Mouse (Mus musculus): ENCODE measurements around the gene Per1.

DNA sequence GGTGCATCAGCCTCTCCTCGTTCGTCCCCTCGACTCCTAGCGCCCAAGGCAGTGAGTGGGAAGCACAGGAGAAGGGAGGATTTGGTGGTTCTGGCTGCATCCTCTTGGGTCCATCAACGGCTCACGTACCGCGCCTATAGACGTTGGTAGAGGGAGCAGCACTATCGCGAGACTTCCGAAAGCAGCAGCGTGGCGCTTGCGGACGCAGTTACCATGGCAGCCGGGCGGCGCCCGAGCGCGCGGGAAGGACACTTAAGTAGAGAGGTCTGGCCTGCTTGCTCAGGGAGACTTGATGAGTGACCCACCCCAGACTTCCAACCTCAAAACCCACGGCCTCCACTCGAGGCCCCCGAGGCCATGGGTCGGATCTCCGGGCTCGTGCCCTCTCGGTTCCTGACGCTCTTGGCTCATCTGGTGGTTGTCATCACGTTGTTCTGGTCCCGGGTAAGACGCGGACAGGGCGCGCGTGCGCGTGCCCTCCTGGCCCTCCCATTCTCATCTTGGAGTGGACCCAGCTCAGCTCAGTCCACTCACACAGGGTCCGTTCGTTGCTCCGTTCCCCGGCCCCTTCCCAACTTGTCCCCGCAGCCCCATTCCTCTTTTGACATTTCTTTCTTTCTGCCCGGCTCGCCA, 24.3 kb upstream of the Per1 start, which contains the start of gene Tmem107:
- TF ChIP-seq POLR2A (IDR thresholded peaks at IDR 0.05; ENCODE audit: insufficient read depth, low read depth, low read length) = peak; percentile 98
- TF ChIP-seq CTCF (IDR thresholded peaks at IDR 0.05) = peak; percentile 18; the same call in 1 of the 2 replicates
- 0 out of 2 replicates have a peak, but pooled peaks have one; percentile 10 for TF ChIP-seq EP300 (IDR thresholded peaks at IDR 0.05; ENCODE audit: insufficient read depth, low read depth, low read length)
